Mouse (Mus musculus): Measurements from ENCODE around the gene Mnat1.
"Not testable (repeated sequence)": the region's sequence is repeated elsewhere in the genome, so short reads cannot be mapped to it uniquely, and the experiment has no call there.

The Mnat1 gene

GRCm38 (mm10) chr12:73123093-73124041 lies at the start of gene Mnat1:
TSS of gene Mnat1 (plus strand) at chr12:73123717.
- DNase-seq: peak; percentile 90

GRCm38 (mm10) chr12:73081828-73082227 lies 41.7 kb upstream of the Mnat1 start:
- DNase-seq: not testable (repeated sequence)

- DNase-seq: no peak
These were observed 39.7 kb upstream of the Mnat1 start for GRCm38 (mm10) chr12:73083773-73084172.

DNA sequence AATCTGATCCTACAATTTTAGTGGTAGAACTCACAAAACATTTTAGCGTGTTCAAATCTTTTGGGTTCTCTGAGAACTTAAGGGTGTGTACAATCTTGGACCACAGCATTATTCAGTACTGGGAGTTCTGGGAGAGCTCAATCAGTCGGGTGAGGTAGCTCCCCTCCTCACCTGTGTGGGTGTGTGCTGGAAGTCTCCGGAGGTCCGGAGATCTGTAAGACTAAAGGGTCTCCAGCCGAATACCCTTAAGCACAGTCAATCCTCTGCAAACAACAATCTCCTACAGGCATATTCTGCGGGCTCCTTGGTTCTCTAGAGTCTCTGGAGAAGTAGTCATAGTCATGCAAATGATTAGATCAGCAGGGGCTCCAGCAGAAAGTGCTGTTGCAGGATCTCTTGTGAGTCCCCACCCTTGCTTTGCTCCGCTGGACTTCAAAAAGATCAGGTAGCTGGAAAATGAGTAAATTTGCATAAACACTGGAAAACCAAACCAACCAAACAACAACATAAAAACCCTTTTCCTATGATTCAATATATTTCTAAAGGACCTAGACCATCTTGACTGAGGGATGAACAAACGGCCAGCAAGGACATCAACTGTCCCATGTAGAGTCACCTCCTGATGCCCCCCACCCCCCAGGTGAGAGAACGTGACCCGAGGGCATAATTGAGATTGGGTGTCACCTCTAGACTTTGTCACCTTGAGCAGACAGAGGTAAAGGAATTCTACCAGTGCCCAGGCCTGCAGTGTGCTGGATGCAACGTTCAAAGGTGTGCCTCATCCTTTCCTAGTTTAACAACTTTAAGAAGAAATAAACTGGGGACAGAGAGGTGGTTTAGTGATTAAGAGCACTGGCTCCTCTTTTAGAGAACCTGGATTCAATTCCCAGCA lies 37.5 kb upstream of the Mnat1 start:
- DNase-seq: no peak

GRCm38 (mm10) chr12:73087086-73087485 lies 36.4 kb upstream of the Mnat1 start:
- DNase-seq: no peak

GRCm38 (mm10) chr12:73088500-73088899 lies 35.0 kb upstream of the Mnat1 start:
- DNase-seq: no peak

DNA sequence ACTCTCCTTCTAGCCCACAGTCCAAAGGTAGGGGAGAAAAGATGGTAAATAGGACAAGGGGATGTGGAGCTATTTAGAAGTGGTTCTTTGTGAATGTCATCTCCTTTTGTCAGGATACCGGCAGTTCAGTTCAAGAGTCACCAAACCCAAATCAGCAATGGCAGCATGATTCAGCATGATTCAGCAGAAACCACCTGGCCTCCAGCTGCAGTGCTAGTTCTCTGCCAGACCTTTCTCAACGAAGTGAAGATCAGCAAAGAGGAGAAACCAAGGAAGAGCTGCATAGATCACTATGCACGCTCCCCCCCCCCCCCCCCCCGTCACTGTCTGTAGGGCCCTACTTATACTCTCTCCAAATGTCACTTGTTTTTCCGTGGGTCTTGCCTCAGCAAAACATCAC lies 34.6 kb upstream of the Mnat1 start:
- DNase-seq: no peak

DNA sequence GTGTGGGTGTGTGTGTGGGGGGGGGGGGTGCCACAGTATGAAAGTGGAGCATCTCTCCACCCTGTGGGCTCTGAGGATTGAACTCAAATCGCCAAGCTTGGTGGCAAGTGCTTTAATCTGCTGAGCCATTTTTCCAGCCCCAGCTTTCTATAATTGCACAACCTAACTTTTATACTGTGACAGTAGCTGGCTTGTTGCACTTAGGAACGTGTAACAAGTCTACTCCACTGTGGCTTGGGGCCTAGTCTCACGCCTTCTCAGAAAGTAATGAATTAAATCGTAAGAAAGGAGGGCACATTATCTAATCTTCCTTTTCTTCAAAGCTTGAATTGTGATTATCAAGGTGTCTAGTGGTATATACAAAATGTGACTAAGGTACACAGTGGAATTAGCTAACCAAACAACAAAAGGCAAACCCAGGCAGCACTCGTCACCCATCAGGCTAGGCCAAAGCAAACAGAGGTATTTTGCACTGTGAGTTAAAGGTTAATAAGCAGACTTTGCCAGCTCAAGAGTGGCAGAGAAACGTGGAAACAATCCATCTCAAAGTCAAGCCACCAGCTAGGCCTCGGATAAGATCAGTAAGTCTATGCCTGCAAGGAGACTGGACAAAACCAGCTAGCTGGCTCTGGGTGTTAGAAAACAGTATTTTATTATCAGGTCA lies 32.7 kb upstream of the Mnat1 start:
- no peak for DNase-seq

DNA sequence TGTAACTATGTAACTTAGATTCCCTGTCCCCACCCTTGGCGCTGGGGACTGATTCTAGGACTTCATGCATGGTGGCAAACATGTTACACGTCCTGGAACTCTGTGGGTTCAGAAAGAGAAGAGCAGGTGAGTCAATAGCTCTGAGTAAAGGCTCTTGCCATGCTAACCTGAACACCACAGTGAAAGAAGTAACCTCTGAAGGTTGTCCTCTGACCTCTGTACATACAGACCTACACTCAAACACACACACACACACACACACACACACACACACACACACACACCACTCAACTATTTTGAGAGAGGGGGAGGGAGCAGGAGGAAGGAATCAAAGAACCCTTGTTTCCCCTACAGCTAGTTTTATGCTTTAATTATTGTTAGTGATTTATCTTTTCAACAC lies 29.3 kb upstream of the Mnat1 start:
- DNase-seq: no peak

DNA sequence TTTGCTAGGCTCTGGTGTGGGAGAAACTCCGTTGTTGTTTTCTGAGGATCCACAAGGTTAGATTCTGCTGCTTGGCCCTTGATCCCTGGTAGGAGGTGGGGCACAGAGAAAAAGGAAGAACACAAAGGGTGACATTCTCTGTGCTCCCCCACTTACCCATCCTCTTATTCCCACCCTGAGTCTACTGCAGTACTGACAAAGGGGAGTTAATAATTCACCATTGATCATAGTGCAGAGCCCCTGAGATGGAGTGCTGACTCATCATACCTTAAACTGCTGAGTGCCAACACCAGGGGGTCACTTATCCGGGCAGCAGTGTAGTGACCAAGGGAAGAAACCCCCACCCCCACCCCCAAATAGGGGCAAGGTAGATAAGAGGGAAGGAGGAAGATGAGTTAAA lies 28.9 kb upstream of the Mnat1 start:
- no peak for DNase-seq

DNA sequence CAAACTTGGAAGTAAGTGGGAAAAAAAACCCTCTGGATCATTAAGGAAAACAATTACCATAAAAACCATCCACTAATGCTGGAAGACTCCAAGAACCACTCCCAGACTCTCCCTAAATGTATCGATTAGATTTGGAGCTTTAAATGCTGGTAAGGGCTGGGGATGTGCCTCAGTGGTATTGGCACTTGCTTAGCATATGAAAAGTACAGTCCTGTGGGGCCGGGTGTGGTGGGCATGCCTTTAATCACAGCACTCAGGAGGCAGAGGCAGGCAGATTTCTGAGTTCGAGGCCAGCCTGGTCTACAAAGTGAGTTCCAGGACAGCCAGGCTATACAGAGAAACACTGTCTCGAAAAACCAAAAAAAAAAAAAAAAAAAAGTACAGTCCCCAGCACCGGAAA lies 27.3 kb upstream of the Mnat1 start:
- not testable (repeated sequence) for DNase-seq

- no peak for DNase-seq
These were observed 24.9 kb upstream of the Mnat1 start for GRCm38 (mm10) chr12:73098593-73098992.

- no peak for DNase-seq
These were observed 19.8 kb upstream of the Mnat1 start for GRCm38 (mm10) chr12:73103713-73104112.

DNA sequence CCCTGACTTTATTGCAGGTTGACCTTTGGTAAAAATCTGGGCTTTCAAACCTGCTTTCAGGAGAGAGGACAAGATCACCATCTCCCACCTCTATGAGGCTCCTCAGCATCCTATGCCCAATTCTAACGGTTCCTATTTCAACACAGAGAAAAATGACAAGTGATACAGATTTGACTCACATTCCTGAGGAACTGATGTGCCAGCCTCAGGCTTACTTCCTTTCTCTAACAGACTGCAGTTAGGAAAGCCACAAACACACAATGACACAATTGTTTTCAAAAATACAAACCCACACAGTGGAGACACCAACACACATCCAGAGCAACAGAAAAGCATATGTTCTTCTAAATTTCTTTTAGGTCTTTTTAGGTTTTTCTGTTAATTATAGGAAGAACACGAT lies 15.7 kb upstream of the Mnat1 start:
- DNase-seq: no peak

DNA sequence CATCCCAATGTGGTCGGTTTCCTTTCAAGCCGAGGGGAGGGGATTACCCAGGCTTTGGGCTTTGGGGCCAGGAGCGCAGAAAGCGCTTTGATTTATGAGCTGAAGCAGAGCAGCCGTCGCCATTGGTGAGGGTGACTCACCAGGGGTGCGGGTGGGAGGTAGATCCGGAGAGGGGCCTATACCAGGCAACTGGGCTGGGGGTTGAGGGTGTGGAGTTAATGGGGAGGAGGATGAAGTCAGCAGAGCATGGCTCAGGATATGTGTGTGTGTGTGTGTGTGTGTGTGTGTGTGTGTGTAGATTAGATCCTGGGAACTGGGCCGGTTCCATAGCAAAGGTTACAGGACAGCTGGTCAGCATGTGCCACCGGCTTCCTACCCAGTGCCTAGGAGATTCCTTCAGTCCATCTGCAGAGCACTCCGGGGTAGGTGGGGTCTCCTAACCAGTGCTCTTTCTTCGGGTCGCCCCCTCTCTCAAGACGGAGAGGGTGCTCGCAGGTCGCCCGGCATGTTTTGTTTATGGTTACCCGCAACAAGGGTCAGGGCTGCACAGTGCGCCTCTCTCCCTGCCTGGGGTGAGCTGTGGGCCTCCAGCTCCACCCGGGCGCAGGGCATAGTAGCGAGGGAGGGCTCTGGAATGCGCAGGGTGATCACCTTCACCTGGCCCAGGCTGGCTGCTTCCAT lies 12.9 kb upstream of the Mnat1 start:
- DNase-seq: peak; percentile 7 to 8

GRCm38 (mm10) chr12:73111561-73112325 lies 11.8 kb upstream of the Mnat1 start:
- DNase-seq: peak; percentile 58 to 61

DNA sequence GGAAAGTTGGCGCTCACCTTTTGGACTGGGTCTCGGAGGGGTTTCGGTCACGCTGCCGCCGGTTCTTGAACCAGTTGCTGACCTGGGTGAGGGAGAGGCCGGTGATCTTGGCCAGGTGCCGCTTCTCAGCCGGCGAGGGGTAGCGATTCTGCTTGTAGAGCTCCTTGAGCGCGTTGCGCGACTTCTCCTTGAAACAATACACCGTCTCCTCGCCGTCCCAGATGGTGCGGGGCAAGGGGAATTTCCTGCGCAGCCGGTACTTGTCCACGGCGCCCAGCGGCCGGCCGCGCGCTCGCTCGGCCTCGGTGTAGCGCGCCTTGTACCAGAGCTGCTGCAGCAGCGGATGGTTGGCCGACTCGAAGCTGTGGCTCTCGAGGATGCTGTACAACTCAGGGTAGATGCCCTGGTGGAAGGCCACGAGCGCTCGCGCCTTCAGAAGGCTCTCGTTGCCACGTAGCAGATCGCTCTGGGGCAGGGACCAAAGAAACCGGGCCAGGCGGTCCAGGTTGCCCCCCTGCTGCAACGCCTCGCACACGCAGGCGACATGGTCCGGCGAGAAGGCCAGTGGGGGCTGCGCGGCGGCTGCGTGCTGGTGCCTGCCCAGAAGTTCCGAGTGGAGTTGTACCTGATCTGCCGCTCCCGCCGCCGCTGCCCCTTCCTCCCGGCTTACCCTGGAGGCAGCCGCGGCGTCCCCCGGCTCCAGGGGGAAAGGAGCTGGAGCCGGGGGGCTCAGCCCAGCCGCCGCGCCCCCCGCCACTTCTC lies 11.0 kb upstream of the Mnat1 start:
- DNase-seq: peak; percentile 64 to 66

DNA sequence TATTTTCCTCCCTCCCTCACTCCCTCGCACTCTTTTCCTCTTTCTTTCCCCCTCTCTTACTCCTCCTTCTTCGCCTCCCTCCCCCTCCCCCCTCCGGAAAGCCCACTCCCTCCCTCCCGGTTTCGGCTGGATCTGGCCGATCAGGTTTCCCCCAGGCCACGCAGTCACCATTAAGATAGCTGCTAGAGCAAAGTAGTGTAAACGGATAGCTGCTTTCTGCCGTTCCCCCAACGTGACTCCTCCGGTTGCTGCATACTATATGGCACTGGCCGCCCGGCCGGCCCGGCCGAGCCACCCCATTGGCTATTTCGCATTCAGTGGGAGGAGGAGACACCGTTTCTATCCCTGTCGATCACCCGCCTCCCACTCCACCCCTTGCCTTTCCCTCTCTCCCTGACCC lies 10.3 kb upstream of the Mnat1 start, which contains the start of gene Six4:
Gene Six4 (minus strand): TSS at position 261 of the 400 bp plus-strand sequence.
- peak; percentile 83 to 87 for DNase-seq

GRCm38 (mm10) chr12:73125250-73125649 lies 1.7 kb downstream of the Mnat1 start:
- no peak for DNase-seq

- no peak for DNase-seq
These were observed 17.2 kb downstream of the Mnat1 start for GRCm38 (mm10) chr12:73140732-73141131.

GRCm38 (mm10) chr12:73147236-73147635 lies 23.7 kb downstream of the Mnat1 start:
- DNase-seq: no peak
